19 mouse cellular contexts compared by ENCODE assay signal in the genomic region with DNA sequence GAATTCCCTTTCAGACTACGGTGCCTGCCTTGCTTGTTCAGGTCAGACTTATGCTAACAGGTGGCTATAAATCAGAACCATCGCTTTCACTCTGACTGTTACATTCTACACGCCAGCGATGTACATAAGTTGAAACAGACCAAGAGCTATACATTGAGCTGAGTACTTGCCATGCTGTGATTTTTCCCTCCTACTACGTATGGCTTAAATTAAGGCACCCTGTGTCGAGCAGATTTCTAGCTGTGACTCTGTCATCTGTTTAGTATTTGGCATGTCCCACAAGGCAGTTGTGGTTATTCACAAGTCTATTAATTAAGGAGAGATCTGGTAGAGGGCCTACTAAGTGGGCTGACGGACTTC.
DNase-seq lines count a peak whose midpoint lies in the region; ATAC-seq lines count a peak whose summit lies in the region.
"Had no signal": no experiment of that assay in that cellular context is flagged by ENCODE, and none has a peak within 500 bp of the region (broad histone marks: within the 10 kb centered on the region; RNA-seq: fewer than 3 reads in every experiment).

No protein-coding gene starts in this region.

- no peaks in the 10 kb centered on the region for H3K27me3 ChIP-seq in neural tube, embryonic 14.5 days (ENCODE audit: control insufficient read depth, insufficient read depth, low read length)
- 0 out of 2 replicates have a peak, but pooled peaks cover 3% of the 10 kb centered on the region for H3K27me3 ChIP-seq in neural tube, embryonic 15.5 days (replicated peaks)
- H3K27me3 ChIP-seq in forebrain, embryonic 11.5 days (ENCODE audit: control insufficient read depth, insufficient read depth, low read length), result peaks cover 27% of the 10 kb centered on the region
- no peaks in the 10 kb centered on the region for H3K27me3 ChIP-seq in heart, embryonic 12.5 days (replicated peaks)
- H3K27me3 ChIP-seq: lung, embryonic 15.5 days had no signal

- DNase-seq in forebrain, embryonic 11.5 days (ENCODE audit: low spot score), result no peak
- peak; percentile 79 for DNase-seq in forelimb bud, embryonic 11.5 days (ENCODE audit: low read depth, low spot score)
- DNase-seq in kidney, adult 11 months, result no peak
- no peak for DNase-seq in ovary, postnatal 36 days (ENCODE audit: low spot score)
- DNase-seq in right cerebral cortex, postnatal 10 days (ENCODE audit: low spot score in 2 of 2), result no peak
- DNase-seq: cerebellum, adult 8-10 months; heart, postnatal 14 days; kidney, adult 2 months; kidney, postnatal 10 days; right cerebral cortex, postnatal 4 days had no signal

- H3K4me1 ChIP-seq in neural tube, embryonic 14.5 days (ENCODE audit: control insufficient read depth, insufficient read depth, low read length), result 0 out of 2 replicates have a peak, but pooled peaks cover 5% of the 10 kb centered on the region
- peaks cover 13% of the 10 kb centered on the region for H3K4me1 ChIP-seq in neural tube, embryonic 15.5 days
- peaks cover 14% of the 10 kb centered on the region for H3K4me1 ChIP-seq in forebrain, embryonic 11.5 days (replicated peaks; ENCODE audit: control insufficient read depth, insufficient read depth, low read length)
- no peaks in the 10 kb centered on the region for H3K4me1 ChIP-seq in heart, embryonic 12.5 days (replicated peaks)
- H3K4me1 ChIP-seq: lung, embryonic 15.5 days had no signal

- no peak overlapping the region for H3K4me3 ChIP-seq in neural tube, embryonic 14.5 days (ENCODE audit: low read depth, low read length)
- H3K4me3 ChIP-seq in neural tube, embryonic 15.5 days (replicated peaks), result no peak overlapping the region
- H3K4me3 ChIP-seq in forebrain, embryonic 11.5 days (ENCODE audit: low read depth, low read length), result no peak overlapping the region
- H3K4me3 ChIP-seq in heart, embryonic 12.5 days, result no peak overlapping the region
- H3K4me3 ChIP-seq: erythroblast, embryonic 14.5 days; hindbrain, embryonic 12.5 days; lung, embryonic 15.5 days; midbrain, embryonic 13.5 days had no signal

- H3K27ac ChIP-seq in neural tube, embryonic 14.5 days (ENCODE audit: low read depth, low read length), result no peak overlapping the region
- no peak overlapping the region for H3K27ac ChIP-seq in neural tube, embryonic 15.5 days (replicated peaks)
- no peak overlapping the region for H3K27ac ChIP-seq in forebrain, embryonic 11.5 days (ENCODE audit: low read depth, low read length)
- H3K27ac ChIP-seq in heart, embryonic 12.5 days (ENCODE audit: poor library complexity, severe bottlenecking), result no peak overlapping the region
- H3K27ac ChIP-seq: hindbrain, embryonic 12.5 days; liver, embryonic 14.5 days; lung, embryonic 15.5 days; midbrain, embryonic 13.5 days had no signal

- no peak overlapping the region for H3K9ac ChIP-seq in neural tube, embryonic 14.5 days (replicated peaks; ENCODE audit: low read depth, low read length)
- no peak overlapping the region for H3K9ac ChIP-seq in neural tube, embryonic 15.5 days (replicated peaks)
- no peak overlapping the region for H3K9ac ChIP-seq in forebrain, embryonic 11.5 days (ENCODE audit: low read length)
- no peak overlapping the region for H3K9ac ChIP-seq in heart, embryonic 12.5 days
- H3K9ac ChIP-seq: hindbrain, embryonic 12.5 days; liver, embryonic 14.5 days; lung, embryonic 15.5 days; midbrain, embryonic 13.5 days had no signal

- no peak overlapping the region for H3K4me2 ChIP-seq in neural tube, embryonic 14.5 days (ENCODE audit: low read depth, low read length)
- H3K4me2 ChIP-seq in neural tube, embryonic 15.5 days, result no peak overlapping the region
- H3K4me2 ChIP-seq in forebrain, embryonic 11.5 days (ENCODE audit: low read depth, low read length, severe bottlenecking), result no peak overlapping the region
- H3K4me2 ChIP-seq in heart, embryonic 12.5 days, result no peak overlapping the region
- H3K4me2 ChIP-seq: heart, embryonic 11.5 days; hindbrain, embryonic 12.5 days; lung, embryonic 15.5 days; midbrain, embryonic 13.5 days had no signal

- H3K36me3 ChIP-seq in neural tube, embryonic 14.5 days (ENCODE audit: control insufficient read depth, insufficient read depth, low read length), result no peaks in the 10 kb centered on the region
- H3K36me3 ChIP-seq in neural tube, embryonic 15.5 days, result no peaks in the 10 kb centered on the region
- no peaks in the 10 kb centered on the region for H3K36me3 ChIP-seq in forebrain, embryonic 11.5 days (ENCODE audit: control insufficient read depth, insufficient read depth, low read length)
- no peaks in the 10 kb centered on the region for H3K36me3 ChIP-seq in heart, embryonic 12.5 days
- H3K36me3 ChIP-seq: hindbrain, embryonic 12.5 days; lung, embryonic 15.5 days; midbrain, embryonic 13.5 days had no signal

- 0 out of 2 replicates have a peak, but pooled peaks have one; percentile 17 for ATAC-seq in neural tube, embryonic 14.5 days (ENCODE audit: low read depth)
- no peak for ATAC-seq in neural tube, embryonic 15.5 days (ENCODE audit: low FRiP score)
- ATAC-seq in forebrain, embryonic 11.5 days (replicated peaks; ENCODE audit: low FRiP score), result peak; percentile 51
- ATAC-seq in heart, embryonic 12.5 days (ENCODE audit: insufficient number of reproducible peaks, low FRiP score), result no peak

- WGBS in neural tube, embryonic 14.5 days, result 37% methylated on average over 7 of the region's 7 CpGs
- WGBS in neural tube, embryonic 15.5 days, result 35% methylated on average over 7 of the region's 7 CpGs
- 40% methylated on average over 7 of the region's 7 CpGs for WGBS in forebrain, embryonic 11.5 days
- 78% methylated on average over 7 of the region's 7 CpGs for WGBS in heart, embryonic 12.5 days

- no peaks in the 10 kb centered on the region for H3K9me3 ChIP-seq in neural tube, embryonic 14.5 days (ENCODE audit: control insufficient read depth, low read length)
- H3K9me3 ChIP-seq in neural tube, embryonic 15.5 days (replicated peaks), result no peaks in the 10 kb centered on the region
- no peaks in the 10 kb centered on the region for H3K9me3 ChIP-seq in forebrain, embryonic 11.5 days (ENCODE audit: control insufficient read depth, low read length)
- H3K9me3 ChIP-seq in heart, embryonic 12.5 days (replicated peaks), result no peaks in the 10 kb centered on the region
- H3K9me3 ChIP-seq: hindbrain, embryonic 12.5 days; lung, embryonic 15.5 days; midbrain, embryonic 13.5 days had no signal

Comparison
In these comparisons a context has a peak if more than half of its experiments do, and no peak if none do; other contexts are left out.
1. ATAC-seq: peak in neural tube, embryonic 14.5 days (single experiment) and forebrain, embryonic 11.5 days (single experiment); none in neural tube, embryonic 15.5 days (single experiment) and heart, embryonic 12.5 days (single experiment).